Mouse (Mus musculus): ENCODE data around the gene Tsc22d2.

DNA sequence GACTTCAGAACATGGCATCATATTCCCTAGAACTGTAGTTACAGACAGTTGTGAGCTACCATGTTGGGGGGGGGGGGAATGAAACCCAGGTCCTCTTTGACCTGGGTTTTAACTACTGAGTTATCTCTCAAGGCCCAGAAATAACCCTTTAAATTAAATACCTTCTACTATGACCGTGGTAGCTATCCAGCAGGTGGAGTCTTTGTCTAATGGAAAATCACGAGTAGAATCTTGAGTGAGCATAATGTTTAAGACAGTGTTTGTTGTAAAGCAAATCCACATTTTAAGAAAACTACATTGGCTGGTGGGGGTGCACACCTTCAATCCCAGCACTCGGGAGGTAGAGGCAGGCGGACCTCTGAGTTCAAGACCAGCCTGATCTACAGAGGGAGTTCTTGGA lies 99.0 kb downstream of the Tsc22d2 start:
- TF ChIP-seq GATA1 (IDR thresholded peaks at IDR 0.05; ENCODE audit: low read length), result no peak
- TF ChIP-seq TAL1 (IDR thresholded peaks at IDR 0.05; ENCODE audit: low read length), result no peak

Measured in erythroblast, embryonic 14.5 days (primary cell).